Mouse (Mus musculus) hindbrain, embryonic 13.5 days (tissue): ENCODE data around the gene Stard7. TPM values are rescaled to one million over a fixed set of nuclear protein-coding genes. Genes with fewer than 3 reads are reported as not detected.

Experiments used
- ATAC-seq: fragments of 200-750 bp; cut with Nextera tagmentation; 2 replicates; pipeline ENCODE4 v1.8.0; 2017; ENCODE audit warnings: moderate TSS enrichment; ENCODE audit not compliant: low FRiP score
- H3K27ac ChIP-seq: fragments of 300-500 bp; sonication (generic); 2 replicates; pipeline ENCODE4 v1.5.1; 2015; ENCODE audit warnings: inconsistent platforms, mild to moderate bottlenecking, moderate library complexity
- H3K27me3 ChIP-seq: fragments of 300-500 bp; sonication (generic); 2 replicates; pipeline ENCODE4 v1.6.1; 2015; ENCODE audit warnings: mild to moderate bottlenecking, inconsistent platforms
- H3K36me3 ChIP-seq: fragments of 300-500 bp; sonication (generic); 2 replicates; pipeline ENCODE4 v1.6.1; 2015; ENCODE audit warnings: mild to moderate bottlenecking, inconsistent platforms
- H3K4me1 ChIP-seq: fragments of 300-500 bp; sonication (generic); replicated peaks from 2 replicates; pipeline ENCODE4 v1.6.1; 2015; ENCODE audit warnings: inconsistent platforms
- H3K4me2 ChIP-seq: fragments of 300-500 bp; sonication (generic); 2 replicates; pipeline ENCODE4 v1.6.1; 2015; ENCODE audit warnings: inconsistent platforms, mild to moderate bottlenecking, moderate library complexity
- H3K4me3 ChIP-seq: fragments of 300-500 bp; sonication (generic); 2 replicates; pipeline ENCODE4 v1.5.1; 2015; ENCODE audit warnings: mild to moderate bottlenecking, inconsistent platforms
- H3K9ac ChIP-seq: fragments of 300-500 bp; sonication (generic); 2 replicates; pipeline ENCODE4 v1.6.1; 2015; ENCODE audit warnings: mild to moderate bottlenecking, inconsistent platforms
- H3K9me3 ChIP-seq: fragments of 300-500 bp; sonication (generic); 2 replicates; pipeline ENCODE4 v1.6.1; 2016; ENCODE audit warnings: inconsistent platforms
- WGBS: fragments of 180-500 bp; shearing (Covaris S2); methylation state at CpG from one replicate; pipeline ENCODE4 v1.1.7; 2015; 5-methylcytosine and 5-hydroxymethylcytosine counted together
- polyA plus RNA-seq: library from polyadenylated mRNA; unstranded; fragments of >200 nt; fragmentation: Nextera tagmentation; extraction: Ambion mirVana; gene quantifications from 2 replicates; pipeline ENCODE4 v1.2.1, GENCODE M21; 2015

Gene Stard7
- 74.2 and 79.5 TPM in 2 replicates for polyA plus RNA-seq

GRCm38 (mm10) chr2:127269491-127270299, at the start of gene Stard7:
Stard7 (plus strand) TSS chr2:127270218.
- peak; percentile 99 for ATAC-seq
- WGBS = under 1% methylated on average over 49 of the region's 49 CpGs

GRCm38 (mm10) chr2:127225261-127225660, 44.8 kb upstream of the Stard7 start:
- no peaks in the 10 kb centered on the region for H3K9me3 ChIP-seq
- 98% methylated on average over 3 of the region's 3 CpGs for WGBS
- H3K9ac ChIP-seq = no peak overlapping the region
- no peak overlapping the region for H3K27ac ChIP-seq
- ATAC-seq = no peak
- no peak overlapping the region for H3K4me3 ChIP-seq
- peaks cover 97% of the 10 kb centered on the region for H3K36me3 ChIP-seq
- no peak overlapping the region for H3K4me2 ChIP-seq
- H3K27me3 ChIP-seq = no peaks in the 10 kb centered on the region
- no peaks in the 10 kb centered on the region for H3K4me1 ChIP-seq

More at GRCm38 (mm10) chr2:127269491-127270299, at the start of gene Stard7:
- Histone ChIP-seq H3K27ac (peak within 1 kb of the TSS; percentile 96), H3K36me3 (no peaks in the 10 kb centered on the region), H3K4me2 (peak within 1 kb of the TSS; percentile 80), H3K9me3 (no peaks in the 10 kb centered on the region), H3K4me3 (peak within 1 kb of the TSS; percentile 92), H3K4me1 (peaks cover 24% of the 10 kb centered on the region), H3K9ac (peak within 1 kb of the TSS; percentile 92), H3K27me3 (no peaks in the 10 kb centered on the region)

DNA sequence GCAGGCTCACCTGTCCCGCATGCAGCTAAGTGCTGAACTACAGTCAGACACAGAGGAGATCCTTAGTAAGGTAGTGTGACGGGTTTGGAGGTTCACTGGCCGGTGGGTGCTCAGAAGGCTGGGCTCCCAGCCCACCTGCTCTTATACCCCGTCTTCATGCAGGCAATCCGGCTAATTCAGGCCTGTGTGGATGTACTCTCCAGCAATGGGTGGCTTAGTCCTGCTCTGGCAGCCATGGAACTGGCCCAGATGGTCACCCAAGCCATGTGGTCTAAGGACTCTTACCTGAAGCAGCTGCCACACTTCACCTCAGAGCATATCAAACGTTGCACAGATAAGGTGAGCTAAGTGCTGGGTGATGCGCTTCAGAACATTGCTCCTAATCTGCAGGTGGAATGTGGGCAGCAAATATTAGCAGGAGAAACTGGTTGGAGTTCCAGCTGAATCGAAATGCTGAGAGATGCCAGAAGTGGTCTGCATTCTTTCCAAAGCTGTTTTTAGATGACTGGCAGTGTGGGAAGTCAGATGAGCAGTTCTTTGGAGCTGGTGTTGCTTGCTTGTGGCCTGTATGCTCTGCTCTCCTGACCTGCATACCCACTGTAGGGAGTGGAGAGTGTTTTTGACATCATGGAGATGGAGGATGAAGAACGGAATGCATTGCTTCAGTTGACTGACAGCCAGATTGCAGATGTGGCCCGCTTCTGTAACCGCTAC, 32.0 kb upstream of the Stard7 start:
- Histone ChIP-seq H3K9me3 (no peaks in the 10 kb centered on the region), H3K4me3 (no peak overlapping the region), H3K27me3 (no peaks in the 10 kb centered on the region), H3K4me2 (no peak overlapping the region), H3K27ac (no peak overlapping the region), H3K4me1 (no peaks in the 10 kb centered on the region), H3K9ac (no peak overlapping the region), H3K36me3 (peaks cover 93% of the 10 kb centered on the region)
- no peak for ATAC-seq
- 95% methylated on average over 11 of the region's 11 CpGs for WGBS

- H3K9ac ChIP-seq = no peak overlapping the region
- H3K4me2 ChIP-seq = no peak overlapping the region
- no peaks in the 10 kb centered on the region for H3K9me3 ChIP-seq
- H3K27me3 ChIP-seq = no peaks in the 10 kb centered on the region
- whole genome bisulfite sequencing = 98% methylated on average over 2 of the region's 2 CpGs
- no peak overlapping the region for H3K27ac ChIP-seq
- H3K36me3 ChIP-seq = peaks cover 90% of the 10 kb centered on the region
- H3K4me3 ChIP-seq = no peak overlapping the region
- ATAC-seq = no peak
- no peaks in the 10 kb centered on the region for H3K4me1 ChIP-seq
Observed at GRCm38 (mm10) chr2:127240065-127240464, 30.0 kb upstream of the Stard7 start.

DNA sequence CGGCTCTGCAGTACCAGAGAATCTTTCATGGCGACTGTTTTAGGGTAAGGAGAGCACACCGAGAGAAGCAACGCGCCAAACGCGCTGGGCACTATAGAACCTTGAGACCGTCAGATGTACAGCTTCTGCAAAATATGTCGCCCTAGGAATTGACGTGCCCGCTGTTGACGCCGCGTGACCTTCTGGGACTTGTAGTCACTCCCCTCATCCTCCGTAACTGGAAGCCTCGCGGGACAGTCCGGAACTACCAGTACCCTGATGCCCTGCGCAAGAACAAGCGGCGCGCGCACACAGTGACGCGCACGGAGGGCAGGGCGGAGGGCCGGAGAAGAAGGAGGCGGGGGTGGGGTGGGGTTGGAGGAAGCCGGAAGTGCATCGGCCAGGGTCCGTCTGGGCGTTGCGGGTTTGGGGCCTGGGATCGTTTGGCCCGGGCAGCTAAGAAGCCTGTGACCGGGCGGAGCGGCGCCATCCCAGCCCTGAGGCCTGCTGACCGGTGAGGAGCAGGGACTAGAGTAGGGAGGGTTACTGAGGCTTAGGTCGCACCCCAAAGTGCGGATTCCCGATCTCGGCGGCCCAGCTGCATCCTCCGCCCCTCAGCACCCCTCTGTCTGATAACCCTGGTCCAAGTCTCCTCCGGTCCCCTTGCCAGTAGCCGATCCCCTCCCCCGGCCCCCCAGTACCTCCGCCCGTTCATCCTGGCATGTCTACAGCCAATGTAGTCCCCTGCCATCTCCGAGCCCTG, 22.3 kb upstream of the Stard7 start, which contains the start of the genes Ciao1 and Tmem127:
Gene Ciao1 (minus strand): TSS at position 225 of the 742 bp plus-strand sequence.
Gene Tmem127 (plus strand): TSS at position 317 of the 742 bp plus-strand sequence.
- WGBS = under 1% methylated on average over 52 of the region's 53 CpGs
- Histone ChIP-seq H3K9ac (peak within 1 kb of the TSS; percentile 96), H3K27ac (peak within 1 kb of the TSS; percentile 87), H3K4me2 (peak within 1 kb of the TSS; percentile 87), H3K4me3 (peak within 1 kb of the TSS; percentile 97), H3K27me3 (no peaks in the 10 kb centered on the region), H3K9me3 (no peaks in the 10 kb centered on the region), H3K4me1 (peaks cover 42% of the 10 kb centered on the region), H3K36me3 (peaks cover 51% of the 10 kb centered on the region)
- ATAC-seq = peak; percentile 98

DNA sequence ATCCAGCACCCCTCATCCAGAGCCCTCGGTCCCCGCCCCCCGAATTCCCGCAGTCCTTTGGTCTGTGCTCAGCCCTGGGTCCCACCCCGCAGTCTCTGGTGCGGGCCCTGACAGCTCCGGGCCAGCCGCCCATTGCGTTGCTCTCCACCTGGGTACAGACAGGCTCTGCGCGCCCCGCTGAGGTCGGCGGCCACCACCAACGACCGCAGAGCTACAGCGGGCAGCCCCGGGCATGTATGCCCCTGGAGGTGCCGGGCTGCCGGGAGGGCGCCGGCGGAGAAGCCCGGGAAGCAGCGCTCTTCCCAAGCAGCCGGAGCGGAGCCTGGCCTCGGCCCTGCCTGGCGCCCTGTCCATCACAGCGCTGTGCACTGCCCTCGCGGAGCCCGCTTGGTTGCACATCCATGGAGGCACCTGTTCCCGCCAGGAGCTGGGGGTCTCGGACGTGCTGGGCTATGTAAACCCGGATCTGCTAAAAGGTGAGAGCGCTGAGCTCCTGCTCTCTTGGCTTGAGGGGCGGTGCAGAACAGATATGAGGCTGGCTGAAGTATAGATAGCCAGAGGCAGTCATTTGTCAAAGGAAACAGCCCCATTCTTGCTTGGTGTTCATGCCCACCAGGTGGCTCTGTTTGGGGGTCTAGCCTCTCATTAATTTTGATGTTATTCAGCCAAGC, 21.5 kb upstream of the Stard7 start:
- Histone ChIP-seq H3K4me3 (peak overlapping the region; percentile 97), H3K9ac (peak overlapping the region; percentile 96)

DNA sequence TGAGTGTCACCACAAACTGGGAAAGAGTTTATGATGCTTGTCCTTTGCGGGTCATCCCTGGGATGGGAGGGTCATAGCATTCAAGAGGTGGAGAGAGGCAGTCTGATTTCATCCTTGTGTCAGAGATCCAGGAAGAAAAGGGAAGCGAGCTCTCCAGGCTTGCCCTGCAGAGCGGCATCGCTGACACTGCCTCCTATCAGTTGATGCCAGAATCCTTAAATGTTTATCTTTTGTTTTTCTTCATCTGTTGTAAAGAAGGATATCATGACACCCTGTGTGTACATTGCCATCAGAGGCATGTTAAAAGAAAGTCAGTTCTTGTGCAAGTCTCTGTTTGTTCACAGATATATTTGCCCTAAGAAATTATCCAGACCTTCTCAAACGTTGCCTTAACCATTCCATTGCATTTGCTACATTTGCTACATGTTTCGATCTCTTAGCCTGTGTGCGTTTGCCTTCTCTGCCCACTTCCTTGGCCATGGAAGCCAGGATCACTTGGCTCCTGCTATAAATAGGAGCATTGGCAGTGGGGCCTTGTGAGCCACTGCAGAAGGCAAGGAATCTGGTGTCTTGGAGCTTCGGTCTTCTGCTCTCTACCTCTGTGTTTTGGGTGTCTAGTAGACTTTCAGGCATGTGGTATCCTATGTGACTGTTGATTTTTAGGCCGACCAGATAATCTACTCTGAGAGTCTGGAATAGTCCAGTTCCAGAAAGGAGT, 19.6 kb upstream of the Stard7 start:
- H3K9ac ChIP-seq = 0 out of 2 replicates have a peak overlapping the region, but pooled peaks have one; percentile 44
- H3K4me3 ChIP-seq = no peak overlapping the region
- peaks cover 42% of the 10 kb centered on the region for H3K4me1 ChIP-seq
- ATAC-seq = no peak
- no peaks in the 10 kb centered on the region for H3K9me3 ChIP-seq
- H3K27me3 ChIP-seq = no peaks in the 10 kb centered on the region
- no peak overlapping the region for H3K4me2 ChIP-seq
- 96% methylated on average over 9 of the region's 9 CpGs for WGBS
- H3K36me3 ChIP-seq = peaks cover 26% of the 10 kb centered on the region
- no peak overlapping the region for H3K27ac ChIP-seq

More for the DNA sequence above, 21.5 kb upstream of the Stard7 start:
- WGBS = under 1% methylated on average over 39 of the region's 39 CpGs
- Histone ChIP-seq H3K4me2 (peak overlapping the region; percentile 87), H3K36me3 (peaks cover 45% of the 10 kb centered on the region), H3K9me3 (no peaks in the 10 kb centered on the region), H3K4me1 (peaks cover 42% of the 10 kb centered on the region), H3K27ac (peak overlapping the region; percentile 87), H3K27me3 (no peaks in the 10 kb centered on the region)
- peak; percentile 76 for ATAC-seq

- H3K27me3 ChIP-seq = no peaks in the 10 kb centered on the region
- H3K4me2 ChIP-seq = no peak overlapping the region
- H3K9me3 ChIP-seq = no peaks in the 10 kb centered on the region
- peaks cover 37% of the 10 kb centered on the region for H3K4me1 ChIP-seq
- no peak for ATAC-seq
- H3K4me3 ChIP-seq = no peak overlapping the region
- H3K36me3 ChIP-seq = peaks cover 25% of the 10 kb centered on the region
- 85% methylated on average over 3 of the region's 3 CpGs for WGBS
- H3K27ac ChIP-seq = no peak overlapping the region
- H3K9ac ChIP-seq = no peak overlapping the region
Observed at GRCm38 (mm10) chr2:127251457-127251856, 18.6 kb upstream of the Stard7 start.

DNA sequence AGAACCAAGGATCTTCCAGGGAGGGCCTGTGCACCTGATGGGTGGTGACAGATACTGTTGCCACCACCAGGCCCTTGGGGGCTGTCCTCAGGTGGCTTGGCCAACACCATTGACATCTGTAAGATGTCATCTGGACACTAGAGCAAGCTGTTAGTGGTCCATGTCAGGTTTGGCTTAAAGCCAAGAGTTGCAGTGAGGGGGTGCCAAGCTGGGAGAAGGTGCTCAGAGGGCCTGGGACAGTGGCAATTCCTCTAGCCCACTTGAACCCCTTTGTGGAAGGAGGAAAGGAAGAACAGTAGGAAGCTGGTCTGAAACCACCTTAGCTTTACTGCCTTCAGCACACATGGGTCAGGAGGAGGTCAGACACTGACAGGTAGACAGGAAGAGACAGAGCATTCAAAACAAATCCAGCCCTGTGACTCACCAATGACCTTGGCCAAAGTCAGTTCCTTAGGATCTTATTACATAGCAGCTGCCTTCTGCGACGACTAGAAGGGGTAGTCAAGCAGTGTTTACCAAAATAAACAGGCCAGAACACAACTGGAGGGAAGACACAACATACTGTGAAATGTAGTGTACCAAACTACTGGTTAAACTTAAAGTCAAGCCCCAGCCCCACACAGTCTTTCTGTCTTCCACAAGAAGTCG, 18.0 kb upstream of the Stard7 start:
- Histone ChIP-seq H3K9me3 (no peaks in the 10 kb centered on the region), H3K36me3 (peaks cover 30% of the 10 kb centered on the region), H3K9ac (no peak overlapping the region), H3K4me1 (peaks cover 31% of the 10 kb centered on the region), H3K4me2 (no peak overlapping the region), H3K27me3 (no peaks in the 10 kb centered on the region), H3K27ac (no peak overlapping the region), H3K4me3 (no peak overlapping the region)
- WGBS = 87% methylated on average over 3 of the region's 3 CpGs
- no peak for ATAC-seq

DNA sequence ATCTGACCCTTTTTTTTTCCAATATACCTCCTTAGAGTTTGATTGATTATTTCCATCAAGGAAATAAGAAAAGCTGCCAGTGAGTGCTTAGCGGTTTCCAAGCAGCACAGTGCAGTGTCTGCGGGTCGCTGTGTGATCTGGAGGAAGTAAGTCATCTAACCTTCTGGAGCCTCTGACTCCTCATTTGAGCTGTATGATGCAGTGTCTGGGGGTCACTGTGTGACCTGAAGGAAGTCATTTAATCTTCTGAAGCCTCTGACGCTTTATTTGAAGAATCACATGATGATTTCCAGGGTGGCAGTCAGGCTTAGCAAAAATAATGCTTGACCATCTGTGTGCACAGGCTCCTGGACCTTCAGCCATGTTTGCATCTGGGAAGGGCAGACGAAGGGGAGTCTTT, 17.2 kb upstream of the Stard7 start:
- Histone ChIP-seq H3K9me3 (no peaks in the 10 kb centered on the region), H3K27ac (no peak overlapping the region), H3K4me2 (no peak overlapping the region), H3K27me3 (no peaks in the 10 kb centered on the region), H3K4me1 (peaks cover 29% of the 10 kb centered on the region), H3K4me3 (no peak overlapping the region), H3K36me3 (peaks cover 38% of the 10 kb centered on the region), H3K9ac (no peak overlapping the region)
- WGBS = 74% methylated on average over 5 of the region's 5 CpGs
- no peak for ATAC-seq
